Mouse (Mus musculus): Measurements from ENCODE around the gene Gm13693.
"Not testable (repeated sequence)": the region's sequence is repeated elsewhere in the genome, so short reads cannot be mapped to it uniquely, and the experiment has no call there.

- TF ChIP-seq CTCF (IDR thresholded peaks at IDR 0.05; ENCODE audit: insufficient read depth, low read length); POLR2A (IDR thresholded peaks at IDR 0.05; ENCODE audit: borderline replicate concordance, extremely low read depth, low read depth, low read length): not testable (repeated sequence)
Measured at GRCm38 (mm10) chr2:83978633-83979032, 17.3 kb downstream of the Gm13693 start, which contains the start of gene Gm13694.
